Mouse (Mus musculus): ENCODE data around the gene Nr1h5.

The Nr1h5 gene

DNA sequence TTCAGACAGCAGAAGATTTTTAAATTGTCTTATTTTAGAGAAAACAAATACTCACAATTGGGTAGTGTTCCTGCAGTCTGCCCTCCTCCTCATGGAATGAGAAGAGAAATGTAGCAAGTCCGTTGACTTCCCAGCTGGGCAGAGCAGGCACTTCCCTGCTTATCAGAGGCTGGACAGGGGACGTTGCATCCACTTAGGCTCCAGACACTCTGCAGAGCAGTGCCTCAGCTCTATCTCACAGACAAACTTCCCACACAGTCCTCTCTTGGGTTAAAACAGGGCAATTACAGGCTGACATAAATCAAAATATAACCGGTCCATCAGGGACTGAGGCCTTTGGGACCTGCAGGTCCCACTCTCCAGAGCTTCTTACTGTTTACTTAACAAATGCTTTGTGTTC lies at the start of gene Nr1h5:
Gene Nr1h5, minus strand, starts transcription at position 101 of the 400 bp plus-strand sequence.
- no peak for DNase-seq

DNA sequence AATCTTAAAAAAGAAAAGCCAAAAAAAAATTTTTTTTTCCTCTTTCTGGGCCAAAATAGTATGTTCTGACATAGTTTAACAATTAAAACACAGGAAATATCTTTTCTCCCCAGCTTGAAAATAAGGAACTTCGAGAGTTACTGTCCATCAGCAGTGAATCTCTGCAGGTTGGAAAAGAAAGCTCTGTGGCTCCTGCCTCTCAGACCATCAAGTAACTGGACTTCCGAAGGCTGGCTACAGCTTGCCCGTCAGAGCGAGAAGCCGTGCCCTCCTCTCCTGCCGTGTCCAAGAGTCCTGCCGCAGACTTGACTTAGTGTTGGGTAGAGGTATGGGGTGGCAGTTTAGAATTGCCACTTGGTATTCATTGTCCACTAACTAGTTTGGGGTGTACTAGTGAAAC lies 37.7 kb upstream of the Nr1h5 start:
- no peak for DNase-seq

DNA sequence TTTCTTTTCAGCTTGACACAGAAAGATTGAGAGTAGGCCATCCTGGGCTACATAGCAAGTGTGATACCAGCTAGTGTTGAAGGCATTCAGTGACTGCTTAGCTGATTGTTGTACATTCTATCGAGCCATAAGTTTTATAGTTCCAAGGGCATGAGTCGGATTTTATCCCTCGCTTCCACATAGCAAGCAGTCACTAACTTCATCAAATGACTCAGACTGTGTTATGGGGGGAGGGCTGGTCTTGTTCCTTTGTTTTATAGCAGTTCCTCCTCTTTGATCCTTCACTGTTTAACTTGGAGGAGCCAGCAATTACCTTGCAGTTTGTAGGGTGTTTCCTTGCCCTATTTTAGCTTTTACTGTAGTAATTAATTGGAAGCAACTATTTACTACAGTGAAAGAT lies 33.7 kb upstream of the Nr1h5 start:
- no peak for DNase-seq

DNA sequence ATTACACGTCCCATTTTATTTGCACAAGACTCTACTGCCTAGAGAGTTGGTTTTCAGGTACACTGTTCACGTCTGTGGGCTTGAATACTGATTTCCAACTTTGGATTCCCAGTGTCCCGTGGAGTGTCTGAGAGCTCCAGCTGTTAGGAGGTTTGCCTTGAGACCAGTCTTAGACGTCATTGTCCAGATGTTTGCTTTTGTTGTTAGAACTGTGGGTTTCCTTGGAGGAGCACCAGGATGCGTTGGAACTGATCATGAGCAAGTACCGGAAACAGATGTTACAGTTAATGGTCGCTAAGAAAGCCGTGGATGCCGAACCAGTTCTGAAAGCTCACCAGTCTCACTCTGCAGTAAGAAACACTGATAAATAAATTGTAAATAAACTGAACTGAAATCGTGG lies 33.1 kb upstream of the Nr1h5 start:
- no peak for DNase-seq

DNA sequence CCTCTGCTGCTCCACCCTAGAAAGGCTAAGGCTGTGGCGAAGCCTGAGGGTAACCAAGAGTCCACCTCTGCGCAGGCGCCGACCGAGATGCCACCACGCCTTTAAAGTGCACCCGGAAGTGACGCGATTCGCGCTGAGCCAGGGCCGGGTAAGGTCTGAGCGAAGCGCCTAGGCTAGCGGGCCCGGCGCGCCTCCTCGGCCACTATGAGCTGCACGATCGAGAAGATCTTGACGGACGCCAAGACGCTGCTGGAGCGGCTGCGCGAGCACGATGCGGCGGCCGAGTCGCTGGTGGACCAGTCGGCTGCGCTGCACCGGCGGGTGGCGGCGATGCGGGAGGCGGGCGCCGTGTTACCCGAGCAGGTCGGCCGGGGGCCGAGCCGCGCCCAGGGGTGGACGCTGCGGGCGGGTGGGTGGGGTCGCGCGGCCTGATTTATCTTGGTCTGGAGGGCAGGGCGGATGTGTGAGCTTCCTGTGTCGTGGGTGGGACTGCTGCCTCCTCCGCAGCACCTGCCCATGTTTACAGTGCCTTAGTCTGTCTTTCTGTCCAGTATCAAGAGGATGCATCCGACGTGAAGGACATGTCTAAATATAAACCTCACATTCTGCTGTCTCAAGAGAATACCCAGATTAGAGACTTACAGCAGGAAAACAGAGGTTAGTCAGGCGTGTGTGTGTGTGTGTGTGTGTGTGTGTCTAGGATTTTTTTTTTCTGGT lies 31.8 kb upstream of the Nr1h5 start, which contains the start of gene Sike1:
Gene Sike1, plus strand, starts transcription at position 104 of the 717 bp plus-strand sequence.
- peak; percentile 93 to 94 for DNase-seq

DNA sequence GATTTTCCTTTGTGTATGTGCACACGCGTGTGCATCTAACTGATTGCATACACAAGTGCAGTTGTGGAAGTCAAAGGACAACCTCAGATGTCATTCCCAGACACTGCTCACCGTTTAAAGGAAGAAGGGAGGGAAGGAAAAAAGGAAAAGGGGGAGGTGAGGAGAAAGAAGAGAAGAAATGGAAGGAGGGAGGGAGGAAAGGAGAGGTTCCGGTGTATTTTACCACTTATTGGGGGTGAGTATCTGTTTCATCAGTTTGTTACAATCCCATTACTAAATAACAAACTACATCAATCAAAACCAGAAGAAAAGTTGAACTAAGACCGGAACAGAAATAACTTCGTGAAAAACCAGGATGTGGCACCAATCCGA lies 31.3 kb upstream of the Nr1h5 start:
- no peak for DNase-seq

DNA sequence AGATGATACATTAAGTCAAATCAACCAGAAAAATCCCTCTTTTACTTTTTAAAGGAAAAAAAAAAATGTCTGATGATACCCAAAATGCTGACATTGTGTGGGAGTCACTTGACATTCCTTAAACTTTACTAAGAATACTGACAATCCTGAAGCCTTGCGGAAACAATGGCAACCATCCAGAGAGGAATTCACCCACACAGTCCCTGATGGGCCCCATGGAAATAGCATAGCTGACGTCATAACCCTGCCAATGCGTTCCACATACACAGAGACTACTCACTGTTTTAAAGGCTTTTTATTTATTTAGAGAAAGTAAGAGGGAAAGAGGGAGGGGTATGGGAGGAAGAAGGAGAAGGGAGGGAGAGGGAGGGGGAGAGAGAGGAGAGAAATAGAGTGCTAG lies 29.0 kb upstream of the Nr1h5 start:
- no peak for DNase-seq

DNA sequence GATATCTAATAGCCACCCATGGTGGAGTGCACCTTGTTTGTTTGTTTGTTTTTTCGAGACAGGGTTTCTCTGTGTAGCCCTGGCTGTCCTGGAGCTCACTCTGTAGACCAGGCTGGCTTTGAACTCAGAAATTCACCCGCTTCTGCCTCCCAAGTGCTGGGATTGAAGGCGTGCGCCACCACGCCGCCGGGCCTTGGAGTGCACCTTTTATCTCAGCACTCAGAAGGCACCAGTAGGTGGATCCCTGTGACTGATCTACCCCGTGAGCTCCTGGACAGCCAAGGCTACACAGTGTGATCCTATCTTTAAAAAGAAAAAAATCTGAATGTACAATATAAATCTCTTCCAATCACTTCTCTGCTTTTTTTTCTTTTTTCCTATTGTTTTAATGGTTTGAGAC lies 27.1 kb upstream of the Nr1h5 start:
- no peak for DNase-seq

- DNase-seq: no peak
Observed at GRCm38 (mm10) chr3:102980349-102980736, 16.4 kb upstream of the Nr1h5 start.

DNA sequence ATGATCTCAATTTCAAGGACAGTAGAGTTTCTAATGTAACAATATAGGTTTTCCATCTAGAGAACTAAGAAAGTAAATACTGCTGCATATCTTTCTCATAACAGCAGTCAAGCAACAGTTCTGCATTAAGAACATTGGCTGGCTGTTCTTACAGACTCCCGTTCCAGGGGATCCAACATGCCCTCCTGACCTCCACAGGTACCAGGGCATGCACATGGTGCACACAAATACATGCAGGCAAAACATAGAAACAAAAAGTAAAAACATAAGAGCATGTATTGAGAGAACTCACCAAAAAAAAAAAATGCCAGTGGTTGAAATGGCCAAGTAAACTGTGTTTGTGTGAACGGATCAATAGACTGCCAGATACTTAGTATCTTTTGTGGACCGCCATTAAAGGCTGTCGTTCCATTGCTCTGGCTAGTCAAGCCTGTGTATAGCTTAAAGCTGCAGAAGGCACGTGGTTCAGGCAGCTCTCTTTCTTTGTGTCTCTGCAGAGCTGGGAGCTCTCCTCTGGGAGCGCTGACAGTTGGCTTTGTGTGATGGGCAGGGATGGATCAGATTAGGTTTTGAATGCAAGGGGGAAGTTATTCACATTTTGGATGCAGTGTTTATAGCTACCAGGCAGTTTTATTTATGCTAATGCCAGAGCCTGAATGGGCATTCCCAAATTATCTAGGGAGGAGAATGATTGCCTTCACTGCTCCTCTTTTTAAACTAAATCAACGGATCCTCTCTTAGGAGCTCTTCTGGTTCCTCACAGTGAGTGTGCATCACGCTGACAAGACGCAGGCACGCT lies 15.8 kb upstream of the Nr1h5 start:
- no peak for DNase-seq

GRCm38 (mm10) chr3:102976906-102977305 lies 13.0 kb upstream of the Nr1h5 start:
- no peak for DNase-seq

DNA sequence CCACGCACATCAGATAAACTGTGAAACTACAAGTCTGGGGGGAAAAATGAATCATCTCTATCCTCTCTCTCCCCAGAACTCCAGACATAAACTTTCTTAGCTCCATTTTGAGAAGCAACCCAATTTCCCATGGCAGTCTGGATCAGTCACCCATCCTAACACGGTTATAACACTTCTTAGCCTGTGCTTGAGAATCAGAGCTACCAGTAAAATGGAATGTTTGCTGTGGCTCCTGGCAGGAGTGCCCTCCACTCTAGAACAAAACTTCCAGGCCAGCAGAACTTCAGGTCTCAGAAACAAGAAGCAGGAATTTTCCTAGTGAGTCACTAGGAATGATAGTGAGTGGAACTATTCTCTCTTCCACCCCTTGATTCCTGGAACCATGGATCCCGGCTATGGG lies 6.6 kb upstream of the Nr1h5 start:
- DNase-seq: no peak

DNA sequence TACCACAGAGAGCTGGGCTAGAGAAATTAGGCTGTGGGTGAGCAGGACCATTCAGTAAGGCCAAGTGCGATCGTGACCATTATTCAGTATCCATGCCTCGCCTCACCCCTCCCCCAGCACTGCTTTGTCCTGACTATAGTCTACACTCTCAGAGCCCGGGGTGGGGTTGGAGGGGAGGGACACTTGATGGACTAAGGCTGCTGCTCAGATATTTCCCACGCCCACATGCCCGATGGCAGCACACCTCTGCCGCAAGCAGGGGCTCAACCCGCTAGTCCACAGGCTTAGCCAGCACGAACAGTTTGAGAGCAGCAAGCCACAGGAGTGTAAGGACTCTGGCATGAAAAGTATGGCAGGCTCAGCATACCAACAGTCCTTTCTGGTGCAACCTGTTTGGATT lies 6.1 kb upstream of the Nr1h5 start:
- no peak for DNase-seq

- no peak for DNase-seq
Observed at GRCm38 (mm10) chr3:102955596-102955995, 8.3 kb downstream of the Nr1h5 start.

GRCm38 (mm10) chr3:102955143-102955542 lies 8.8 kb downstream of the Nr1h5 start:
- no peak for DNase-seq

DNA sequence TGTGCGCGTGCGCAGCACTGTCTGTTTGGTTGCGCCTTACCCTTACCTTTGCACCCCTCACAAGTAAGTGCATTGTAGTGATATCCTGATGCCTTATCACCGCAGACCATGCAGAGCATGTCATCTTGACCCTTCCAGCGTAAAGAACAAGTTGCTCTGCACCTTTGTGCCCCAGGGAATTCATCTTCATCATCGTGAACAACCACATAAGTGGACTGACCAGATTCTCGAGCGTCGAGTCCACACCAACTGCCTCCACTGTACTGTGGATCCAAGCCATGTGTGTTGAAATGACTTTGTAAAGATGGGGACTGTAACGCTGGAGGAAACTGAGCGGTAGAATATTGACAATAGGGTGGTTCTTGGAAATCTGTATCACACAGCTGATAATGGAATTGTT lies 9.5 kb downstream of the Nr1h5 start:
- no peak for DNase-seq

DNA sequence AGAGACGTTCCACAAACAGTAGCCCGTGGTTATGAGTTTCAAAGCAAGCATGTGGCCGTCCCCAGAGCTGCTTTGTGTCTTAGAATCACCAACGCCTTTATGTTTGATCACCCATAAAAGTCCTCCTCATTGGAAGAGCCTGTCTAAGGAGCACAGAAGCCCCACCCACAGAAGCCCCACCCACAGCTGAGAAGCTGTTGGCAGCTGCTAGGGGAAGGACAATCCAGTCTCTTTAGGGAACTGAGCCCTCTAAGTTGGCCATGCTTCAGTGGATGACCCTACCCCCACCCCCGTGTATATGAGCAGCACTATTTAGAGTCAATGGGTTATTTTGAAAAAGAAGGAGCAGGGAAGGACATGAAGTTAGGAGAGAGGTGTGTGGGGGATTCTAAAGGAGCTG lies 17.1 kb downstream of the Nr1h5 start:
- no peak for DNase-seq

DNA sequence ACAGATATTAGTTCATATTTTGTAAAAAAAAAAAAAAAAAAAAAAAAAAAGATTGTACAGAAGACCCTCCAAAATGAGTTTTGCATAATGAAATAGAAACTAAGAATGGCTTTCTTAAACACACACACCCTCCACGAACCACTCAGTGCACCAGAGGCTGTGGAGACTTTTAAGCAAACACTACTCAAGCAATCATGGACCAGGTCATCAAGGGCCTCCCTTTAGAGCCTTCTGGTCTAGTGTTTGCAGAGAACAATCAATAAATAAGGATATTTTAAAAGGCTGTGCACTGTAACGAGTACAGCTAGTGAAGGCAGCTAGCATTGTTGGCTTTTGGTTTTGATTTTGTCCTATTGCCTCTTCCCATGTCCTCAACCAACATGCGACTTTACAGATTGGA lies 17.6 kb downstream of the Nr1h5 start:
- no peak for DNase-seq

GRCm38 (mm10) chr3:102938100-102938499 lies 25.8 kb downstream of the Nr1h5 start:
- DNase-seq: no peak

DNA sequence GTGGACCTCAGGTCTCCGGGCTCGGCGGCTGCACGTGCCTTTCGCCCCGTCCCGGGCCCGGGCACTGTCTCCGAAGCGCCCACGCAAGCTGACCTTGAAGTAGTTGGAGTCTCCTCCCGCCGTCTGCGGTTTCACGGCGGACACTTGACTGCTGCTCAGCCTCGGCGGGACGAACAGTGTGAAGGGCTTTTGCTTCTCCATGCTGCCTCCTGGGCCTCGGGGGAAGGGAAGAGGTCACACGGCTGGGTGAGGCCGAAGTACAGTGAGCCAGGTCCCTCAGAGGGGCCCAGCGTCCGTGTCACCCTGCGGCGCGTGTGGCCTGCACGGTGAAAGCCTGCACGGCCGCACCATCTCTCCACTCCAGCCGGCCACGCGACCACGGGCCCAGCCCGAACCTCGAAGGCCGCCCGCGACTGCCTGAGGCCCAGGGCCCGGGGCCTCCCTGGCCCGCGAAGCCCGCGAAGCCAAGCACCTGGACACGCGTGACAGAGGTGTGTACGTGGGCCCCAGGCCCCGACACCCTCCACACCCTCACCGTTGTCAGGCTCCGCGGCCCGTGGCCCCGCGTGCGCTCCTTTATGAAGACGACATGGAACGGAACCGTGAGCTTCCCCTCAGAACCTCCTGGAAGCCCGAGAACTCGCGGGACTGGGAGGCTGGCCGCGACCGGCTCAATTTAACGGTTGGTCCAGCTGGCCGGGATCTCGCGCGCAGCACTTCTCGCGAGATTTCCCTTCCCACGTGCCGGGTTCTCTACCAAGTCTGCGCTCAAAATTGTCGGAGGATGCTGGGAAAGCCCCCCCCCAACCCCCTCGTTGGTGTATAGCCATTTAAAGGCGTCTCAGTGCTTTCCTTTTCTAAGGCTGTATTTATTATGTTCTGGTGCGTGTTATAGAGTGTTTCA lies 28.2 kb downstream of the Nr1h5 start, which contains the start of gene Sycp1:
Gene Sycp1, minus strand, starts transcription at position 650 of the 904 bp plus-strand sequence.
- no peak for DNase-seq

GRCm38 (mm10) chr3:102899136-102899535 lies 64.8 kb downstream of the Nr1h5 start:
- DNase-seq: no peak
